ENCODE assay signal across 20 mouse cellular contexts in the genomic region with DNA sequence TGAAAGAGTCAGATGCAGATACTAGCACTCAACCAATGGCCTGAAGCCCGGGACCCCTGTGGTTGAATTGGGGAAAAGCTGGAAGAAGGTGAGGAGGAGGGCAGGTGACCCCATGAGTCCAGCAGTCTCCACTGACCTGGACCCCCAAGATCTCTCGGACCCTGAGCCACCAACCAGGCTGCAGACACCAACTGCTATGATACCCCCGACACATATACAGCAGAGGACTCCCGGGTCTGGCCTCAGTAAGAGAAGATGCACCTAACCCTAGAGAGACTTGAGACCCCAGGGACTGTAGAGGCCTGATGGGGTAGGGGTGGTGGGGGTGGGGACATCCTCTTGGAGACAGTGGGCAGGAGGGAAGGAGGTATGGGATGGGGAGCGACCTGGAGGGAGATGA.
"Had no signal": no experiment of that assay in that cellular context is flagged by ENCODE, and none has a peak within 500 bp of the region (broad histone marks: within the 10 kb centered on the region; RNA-seq: fewer than 3 reads in every experiment).

No protein-coding gene starts in this region.

- H3K36me3 ChIP-seq: midbrain, embryonic 10.5 days; neural tube, embryonic 13.5 days; neural tube, embryonic 15.5 days; stomach, embryonic 15.5 days had no signal

- H3K27ac ChIP-seq: liver, embryonic 14.5 days; midbrain, embryonic 10.5 days; neural tube, embryonic 13.5 days; neural tube, embryonic 15.5 days; stomach, embryonic 15.5 days had no signal

- H3K4me1 ChIP-seq: midbrain, embryonic 10.5 days; neural tube, embryonic 13.5 days; neural tube, embryonic 15.5 days; stomach, embryonic 15.5 days had no signal

- H3K9ac ChIP-seq: liver, embryonic 14.5 days; lung, embryonic 14.5 days; neural tube, embryonic 13.5 days; neural tube, embryonic 15.5 days; stomach, embryonic 15.5 days had no signal

- ATAC-seq: midbrain, embryonic 16.5 days had no signal

- H3K4me3 ChIP-seq: midbrain, embryonic 10.5 days; myocyte; neural tube, embryonic 13.5 days; neural tube, embryonic 15.5 days; stomach, embryonic 15.5 days had no signal

- H3K27me3 ChIP-seq: neural tube, embryonic 13.5 days; neural tube, embryonic 15.5 days; stomach, embryonic 15.5 days had no signal

- DNase-seq: lung, adult 18-20 months; lung, embryonic 14.5 days; lung, postnatal 10 days; lung, postnatal 4 days; midbrain, embryonic 14.5 days; retina, postnatal 1 day; right cerebral cortex, adult 18-20 months; right cerebral cortex, postnatal 25 days; right cerebral cortex, postnatal 4 days; spleen, adult 18-20 months; thymus, adult 18-20 months; thymus, postnatal 14 days; thymus, postnatal 36 days had no signal

- H3K9me3 ChIP-seq: midbrain, embryonic 10.5 days; neural tube, embryonic 13.5 days; neural tube, embryonic 15.5 days; stomach, embryonic 15.5 days had no signal

- H3K4me2 ChIP-seq: lung, embryonic 14.5 days; neural tube, embryonic 13.5 days; neural tube, embryonic 15.5 days; stomach, embryonic 15.5 days had no signal
